7 mouse cellular contexts compared by ENCODE assay signal in genomic region chr17:24670246-24670844, GRCm38 (mm10). TPM values are rescaled to one million over a fixed set of nuclear protein-coding genes. Genes with fewer than 3 reads are reported as not detected.
A peak's percentile ranks its signal among the peaks of the same experiment; 100 is the strongest.
DNase-seq lines count a peak whose midpoint lies in the region; ATAC-seq and TF ChIP-seq lines count a peak whose summit lies in the region.

No protein-coding gene starts in this region.

- H3K27me3 ChIP-seq in lung, embryonic 14.5 days (ENCODE audit: insufficient read depth, low read length), result no peaks in the 10 kb centered on the region
- no peaks in the 10 kb centered on the region for H3K27me3 ChIP-seq in embryonic facial prominence, embryonic 14.5 days (replicated peaks; ENCODE audit: control insufficient read depth, insufficient read depth, low read length)
- no peaks in the 10 kb centered on the region for H3K27me3 ChIP-seq in intestine, embryonic 16.5 days (replicated peaks; ENCODE audit: control insufficient read depth, insufficient read depth, low read length)
- H3K27me3 ChIP-seq in neural tube, embryonic 15.5 days (replicated peaks), result no peaks in the 10 kb centered on the region

- no peaks in the 10 kb centered on the region for H3K9me3 ChIP-seq in lung, embryonic 14.5 days (ENCODE audit: low read depth, low read length)
- H3K9me3 ChIP-seq in embryonic facial prominence, embryonic 14.5 days (ENCODE audit: control insufficient read depth, low read length), result no peaks in the 10 kb centered on the region
- H3K9me3 ChIP-seq in intestine, embryonic 16.5 days (ENCODE audit: control insufficient read depth, low read length), result no peaks in the 10 kb centered on the region
- H3K9me3 ChIP-seq in neural tube, embryonic 15.5 days (replicated peaks), result no peaks in the 10 kb centered on the region

- TF ChIP-seq CTCF in lung, embryonic 14.5 days (IDR thresholded peaks at IDR 0.05; ENCODE audit: low read depth), result no peak

- 6% methylated on average over 8 of the region's 8 CpGs for WGBS in lung, embryonic 14.5 days
- 8% methylated on average over 8 of the region's 8 CpGs for WGBS in embryonic facial prominence, embryonic 14.5 days
- 8% methylated on average over 8 of the region's 8 CpGs for WGBS in intestine, embryonic 16.5 days
- WGBS in neural tube, embryonic 15.5 days, result 13% methylated on average over 8 of the region's 8 CpGs

- H3K27ac ChIP-seq in lung, embryonic 14.5 days (ENCODE audit: low read depth), result peak overlapping the region; percentile 84
- H3K27ac ChIP-seq in embryonic facial prominence, embryonic 14.5 days (replicated peaks; ENCODE audit: low read depth, low read length), result 0 out of 2 replicates have a peak overlapping the region, but pooled peaks have one; percentile 86
- peak overlapping the region; percentile 80 for H3K27ac ChIP-seq in intestine, embryonic 16.5 days (ENCODE audit: low read length)
- H3K27ac ChIP-seq in neural tube, embryonic 15.5 days (replicated peaks), result peak overlapping the region; percentile 88

- peaks cover 23% of the 10 kb centered on the region for H3K4me1 ChIP-seq in lung, embryonic 14.5 days (ENCODE audit: insufficient read depth)
- H3K4me1 ChIP-seq in embryonic facial prominence, embryonic 14.5 days (ENCODE audit: control insufficient read depth, insufficient read depth, low read length), result peaks cover 21% of the 10 kb centered on the region
- peaks cover 25% of the 10 kb centered on the region for H3K4me1 ChIP-seq in intestine, embryonic 16.5 days (ENCODE audit: control insufficient read depth, insufficient read depth, low read length)
- peaks cover 47% of the 10 kb centered on the region for H3K4me1 ChIP-seq in neural tube, embryonic 15.5 days

- peak overlapping the region; percentile 95 for H3K4me2 ChIP-seq in lung, embryonic 14.5 days
- H3K4me2 ChIP-seq in embryonic facial prominence, embryonic 14.5 days (ENCODE audit: low read depth, low read length), result peak overlapping the region; percentile 84
- peak overlapping the region; percentile 92 for H3K4me2 ChIP-seq in intestine, embryonic 16.5 days (ENCODE audit: low read depth, low read length)
- peak overlapping the region; percentile 84 for H3K4me2 ChIP-seq in neural tube, embryonic 15.5 days

- peak overlapping the region; percentile 100 for H3K4me3 ChIP-seq in lung, embryonic 14.5 days (ENCODE audit: low read depth, low read length)
- H3K4me3 ChIP-seq in embryonic facial prominence, embryonic 14.5 days (ENCODE audit: low read depth, low read length), result peak overlapping the region; percentile 99
- H3K4me3 ChIP-seq in intestine, embryonic 16.5 days (ENCODE audit: low read length), result peak overlapping the region; percentile 92
- peak overlapping the region; percentile 84 for H3K4me3 ChIP-seq in neural tube, embryonic 15.5 days (replicated peaks)

- peaks cover 3% of the 10 kb centered on the region; the same call in 1 of the 2 replicates for H3K36me3 ChIP-seq in lung, embryonic 14.5 days (ENCODE audit: insufficient read depth)
- H3K36me3 ChIP-seq in embryonic facial prominence, embryonic 14.5 days (ENCODE audit: control insufficient read depth, insufficient read depth, low read length), result no peaks in the 10 kb centered on the region
- H3K36me3 ChIP-seq in intestine, embryonic 16.5 days (ENCODE audit: control insufficient read depth, insufficient read depth, low read length), result no peaks in the 10 kb centered on the region
- H3K36me3 ChIP-seq in neural tube, embryonic 15.5 days, result no peaks in the 10 kb centered on the region

- DNase-seq in lung, embryonic 14.5 days, result no peak
- no peak for DNase-seq in lung, postnatal 10 days
- DNase-seq in embryonic facial prominence, embryonic 14.5 days (ENCODE audit: low spot score), result no peak
- DNase-seq in adrenal gland, postnatal 4 days (ENCODE audit: low spot score in 2 of 2), result no peak

- H3K9ac ChIP-seq in lung, embryonic 14.5 days, result peak overlapping the region; percentile 97
- peak overlapping the region; percentile 98 for H3K9ac ChIP-seq in embryonic facial prominence, embryonic 14.5 days (ENCODE audit: low read depth, low read length)
- H3K9ac ChIP-seq in intestine, embryonic 16.5 days (ENCODE audit: low read depth, low read length), result peak overlapping the region; percentile 91
- peak overlapping the region; percentile 93 for H3K9ac ChIP-seq in neural tube, embryonic 15.5 days (replicated peaks)

- no peak for ATAC-seq in lung, embryonic 14.5 days (ENCODE audit: insufficient read depth)
- ATAC-seq in embryonic facial prominence, embryonic 14.5 days (ENCODE audit: low read depth), result no peak
- ATAC-seq in intestine, embryonic 16.5 days, result no peak
- ATAC-seq in neural tube, embryonic 15.5 days (ENCODE audit: low FRiP score), result no peak
- ATAC-seq in megakaryocyte-erythroid progenitor cell, adult 5-6 weeks (replicated peaks; ENCODE audit: low FRiP score, low TSS enrichment, poor library complexity, severe bottlenecking), result no peak

RNA-seq across cellular contexts. Expression of gene Zfp598, which starts 0.9 kb away (rescaled TPM):
- 32.9 and 34.0 TPM in 2 replicates for polyA plus RNA-seq in lung, embryonic 14.5 days (2014; fragmentation: Nextera tagmentation; extraction: Ambion mirVana)
- polyA plus RNA-seq in embryonic facial prominence, embryonic 14.5 days (2014; fragmentation: Nextera tagmentation; extraction: Ambion mirVana), result 23.7 and 25.2 TPM in 2 replicates
- 11.0 and 15.4 TPM in 2 replicates for polyA plus RNA-seq in intestine, embryonic 16.5 days (2015; fragmentation: Nextera tagmentation; extraction: Ambion mirVana)
- 19.2 and 20.5 TPM in 2 replicates for polyA plus RNA-seq in neural tube, embryonic 15.5 days (2015; fragmentation: Nextera tagmentation; extraction: Ambion mirVana)
- total RNA-seq in adrenal gland, postnatal 4 days (2021), result 10 to 100 TPM; 47.5 to 48.9 TPM
- total RNA-seq in megakaryocyte-erythroid progenitor cell, adult 5-6 weeks (2014; fragmentation: Nextera tagmentation), result 44.9 and 65.2 TPM in 2 replicates
- 24.7 and 32.1 TPM in 2 replicates for total RNA-seq in megakaryocyte-erythroid progenitor cell, adult 5-6 weeks (2017)

RNA-seq across cellular contexts. Expression of gene Npw, which starts 12.1 kb away (rescaled TPM):
- polyA plus RNA-seq in lung, embryonic 14.5 days (2014; fragmentation: Nextera tagmentation; extraction: Ambion mirVana), result 0.78 and 1.0 TPM in 2 replicates
- 0.82 and 1.4 TPM in 2 replicates for polyA plus RNA-seq in embryonic facial prominence, embryonic 14.5 days (2014; fragmentation: Nextera tagmentation; extraction: Ambion mirVana)
- polyA plus RNA-seq in intestine, embryonic 16.5 days (2015; fragmentation: Nextera tagmentation; extraction: Ambion mirVana), result 0.29 TPM in 1 of 2 replicates, not detected in the other
- 0.42 and 0.51 TPM in 2 replicates for polyA plus RNA-seq in neural tube, embryonic 15.5 days (2015; fragmentation: Nextera tagmentation; extraction: Ambion mirVana)
- not detected for total RNA-seq in adrenal gland, postnatal 4 days (2021)
- total RNA-seq in megakaryocyte-erythroid progenitor cell, adult 5-6 weeks (2014; fragmentation: Nextera tagmentation), result 2.0 TPM in 1 of 2 replicates, not detected in the other
- total RNA-seq in megakaryocyte-erythroid progenitor cell, adult 5-6 weeks (2017), result not detected in 2 replicates

RNA-seq across cellular contexts. Expression of gene Syngr3, which starts 19.4 kb away (rescaled TPM):
- 0.83 and 1.3 TPM in 2 replicates for polyA plus RNA-seq in lung, embryonic 14.5 days (2014; fragmentation: Nextera tagmentation; extraction: Ambion mirVana)
- 7.7 and 8.2 TPM in 2 replicates for polyA plus RNA-seq in embryonic facial prominence, embryonic 14.5 days (2014; fragmentation: Nextera tagmentation; extraction: Ambion mirVana)
- polyA plus RNA-seq in intestine, embryonic 16.5 days (2015; fragmentation: Nextera tagmentation; extraction: Ambion mirVana), result 6.0 and 6.9 TPM in 2 replicates
- polyA plus RNA-seq in neural tube, embryonic 15.5 days (2015; fragmentation: Nextera tagmentation; extraction: Ambion mirVana), result 214 and 242 TPM in 2 replicates
- 1 to 10 TPM; 6.1 to 9.4 TPM for total RNA-seq in adrenal gland, postnatal 4 days (2021)
- not detected in 2 replicates for total RNA-seq in megakaryocyte-erythroid progenitor cell, adult 5-6 weeks (2014; fragmentation: Nextera tagmentation)
- total RNA-seq in megakaryocyte-erythroid progenitor cell, adult 5-6 weeks (2017), result not detected in 2 replicates

RNA-seq across cellular contexts. Expression of gene Slc9a3r2, which starts 20.2 kb away (rescaled TPM):
- 67.8 and 68.3 TPM in 2 replicates for polyA plus RNA-seq in lung, embryonic 14.5 days (2014; fragmentation: Nextera tagmentation; extraction: Ambion mirVana)
- polyA plus RNA-seq in embryonic facial prominence, embryonic 14.5 days (2014; fragmentation: Nextera tagmentation; extraction: Ambion mirVana), result 56.7 and 57.7 TPM in 2 replicates
- 37.5 and 38.6 TPM in 2 replicates for polyA plus RNA-seq in intestine, embryonic 16.5 days (2015; fragmentation: Nextera tagmentation; extraction: Ambion mirVana)
- 60.2 and 65.7 TPM in 2 replicates for polyA plus RNA-seq in neural tube, embryonic 15.5 days (2015; fragmentation: Nextera tagmentation; extraction: Ambion mirVana)
- total RNA-seq in adrenal gland, postnatal 4 days (2021), result 10 to 100 TPM; 62.2 to 64.2 TPM
- 1.0 TPM in 1 of 2 replicates, not detected in the other for total RNA-seq in megakaryocyte-erythroid progenitor cell, adult 5-6 weeks (2014; fragmentation: Nextera tagmentation)
- 0.38 and 1.6 TPM in 2 replicates for total RNA-seq in megakaryocyte-erythroid progenitor cell, adult 5-6 weeks (2017)

RNA-seq across cellular contexts. Expression of gene Gfer, which starts 25.6 kb away (rescaled TPM):
- polyA plus RNA-seq in lung, embryonic 14.5 days (2014; fragmentation: Nextera tagmentation; extraction: Ambion mirVana), result 53.9 and 54.4 TPM in 2 replicates
- polyA plus RNA-seq in embryonic facial prominence, embryonic 14.5 days (2014; fragmentation: Nextera tagmentation; extraction: Ambion mirVana), result 40.8 and 41.9 TPM in 2 replicates
- 47.3 and 48.5 TPM in 2 replicates for polyA plus RNA-seq in intestine, embryonic 16.5 days (2015; fragmentation: Nextera tagmentation; extraction: Ambion mirVana)
- 36.5 and 37.9 TPM in 2 replicates for polyA plus RNA-seq in neural tube, embryonic 15.5 days (2015; fragmentation: Nextera tagmentation; extraction: Ambion mirVana)
- total RNA-seq in adrenal gland, postnatal 4 days (2021), result 10 to 100 TPM; 28.4 to 28.8 TPM
- 39.2 and 44.6 TPM in 2 replicates for total RNA-seq in megakaryocyte-erythroid progenitor cell, adult 5-6 weeks (2014; fragmentation: Nextera tagmentation)
- total RNA-seq in megakaryocyte-erythroid progenitor cell, adult 5-6 weeks (2017), result 67.2 and 87.0 TPM in 2 replicates

Comparison
In these comparisons a context has a peak if more than half of its experiments do, and no peak if none do; other contexts are left out.
1. RNA of gene Syngr3, which starts 19.4 kb away (polyA plus RNA-seq): 214 to 242 TPM in neural tube, embryonic 15.5 days; 7.7 to 8.2 TPM in embryonic facial prominence, embryonic 14.5 days, 6.0 to 6.9 TPM in intestine, embryonic 16.5 days and 0.83 to 1.3 TPM in lung, embryonic 14.5 days; every median in the first group is over 10 times any median in the second.
2. Peak in every context shown above with its lines, with median percentiles within 50 percentile points of each other: H3K27ac ChIP-seq, H3K4me2 ChIP-seq, H3K4me3 ChIP-seq and H3K9ac ChIP-seq.